ENCODE assay signal across 8 mouse cellular contexts in the genomic region with DNA sequence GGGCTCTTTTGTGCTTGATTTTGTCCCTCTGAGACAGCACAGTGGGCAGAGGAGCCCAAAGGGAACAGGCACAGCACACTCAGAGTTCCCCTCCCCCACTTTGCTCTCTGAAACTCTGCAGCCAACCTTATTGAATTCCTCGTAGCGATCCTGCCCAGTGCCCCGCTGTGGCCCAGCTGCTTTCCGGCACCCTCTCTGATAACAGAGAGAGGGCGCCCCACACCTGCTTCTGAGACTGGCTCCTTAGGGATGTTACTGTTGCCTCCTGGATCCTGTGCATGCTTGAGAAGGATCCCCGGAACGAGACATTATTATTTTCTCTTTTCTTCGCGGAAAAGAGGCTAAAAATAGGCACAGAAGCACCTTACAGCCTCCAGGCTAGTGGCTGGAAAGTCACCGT.
DNase-seq lines count a peak whose midpoint lies in the region; ATAC-seq and TF ChIP-seq lines count a peak whose summit lies in the region.

No protein-coding gene starts in this region.

- ATAC-seq in heart, embryonic 12.5 days (ENCODE audit: insufficient number of reproducible peaks, low FRiP score): no peak
- ATAC-seq in kidney, embryonic 16.5 days (ENCODE audit: low FRiP score, low TSS enrichment): peak; percentile 86
- no peak for ATAC-seq in limb, embryonic 15.5 days (ENCODE audit: insufficient number of reproducible peaks, low FRiP score, low TSS enrichment, low read depth)
- ATAC-seq in midbrain, postnatal 0 days (ENCODE audit: low FRiP score): peak; percentile 77

- TF ChIP-seq CTCF in gastrocnemius, adult 2 months (IDR thresholded peaks at IDR 0.05): peak; percentile 65
- peak; percentile 62 for TF ChIP-seq CTCF in cortical plate, adult 2 months (IDR thresholded peaks at IDR 0.05; ENCODE audit: extremely low read depth, insufficient read depth, low read length)
- TF ChIP-seq CTCF in midbrain, postnatal 0 days (IDR thresholded peaks at IDR 0.05): peak; percentile 87

- peaks cover 3% of the 10 kb centered on the region; the same call in 1 of the 2 replicates for H3K4me1 ChIP-seq in cortical plate, adult 2 months (ENCODE audit: control insufficient read depth, insufficient read depth, low read length)
- H3K4me1 ChIP-seq in heart, embryonic 12.5 days (replicated peaks): peaks cover 8% of the 10 kb centered on the region
- peaks cover 15% of the 10 kb centered on the region for H3K4me1 ChIP-seq in kidney, embryonic 16.5 days (ENCODE audit: insufficient read depth, low read length)
- peaks cover 15% of the 10 kb centered on the region for H3K4me1 ChIP-seq in limb, embryonic 15.5 days
- peaks cover 4% of the 10 kb centered on the region for H3K4me1 ChIP-seq in midbrain, postnatal 0 days (ENCODE audit: insufficient read depth, low read length)

- no peaks in the 10 kb centered on the region for H3K9me3 ChIP-seq in heart, embryonic 12.5 days (replicated peaks)
- no peaks in the 10 kb centered on the region for H3K9me3 ChIP-seq in kidney, embryonic 16.5 days (ENCODE audit: low read length)
- no peaks in the 10 kb centered on the region for H3K9me3 ChIP-seq in limb, embryonic 15.5 days
- no peaks in the 10 kb centered on the region for H3K9me3 ChIP-seq in midbrain, postnatal 0 days (ENCODE audit: low read length)

- no peaks in the 10 kb centered on the region for H3K36me3 ChIP-seq in heart, embryonic 12.5 days
- no peaks in the 10 kb centered on the region for H3K36me3 ChIP-seq in kidney, embryonic 16.5 days (ENCODE audit: insufficient read depth, low read length)
- H3K36me3 ChIP-seq in limb, embryonic 15.5 days: no peaks in the 10 kb centered on the region
- no peaks in the 10 kb centered on the region for H3K36me3 ChIP-seq in midbrain, postnatal 0 days (ENCODE audit: insufficient read depth, low read length)

- 0% methylated on average over 10 of the region's 10 CpGs for WGBS in heart, embryonic 12.5 days
- 1% methylated on average over 10 of the region's 10 CpGs for WGBS in kidney, embryonic 16.5 days
- under 1% methylated on average over 10 of the region's 10 CpGs for WGBS in limb, embryonic 15.5 days
- WGBS in midbrain, postnatal 0 days: 0% methylated on average over 10 of the region's 10 CpGs

- H3K4me3 ChIP-seq in gastrocnemius, adult 2 months: peak overlapping the region; percentile 71
- H3K4me3 ChIP-seq in cortical plate, adult 2 months (ENCODE audit: insufficient read depth, low read length): peak overlapping the region; percentile 32
- H3K4me3 ChIP-seq in heart, embryonic 12.5 days: peak overlapping the region; percentile 52
- H3K4me3 ChIP-seq in kidney, embryonic 16.5 days (ENCODE audit: low read length): peak overlapping the region; percentile 44
- H3K4me3 ChIP-seq in limb, embryonic 15.5 days: peak overlapping the region; percentile 38
- H3K4me3 ChIP-seq in midbrain, postnatal 0 days (ENCODE audit: low read depth, low read length): peak overlapping the region; percentile 44

- peak overlapping the region; percentile 93 for H3K4me2 ChIP-seq in heart, embryonic 12.5 days
- peak overlapping the region; percentile 92 for H3K4me2 ChIP-seq in kidney, embryonic 16.5 days (replicated peaks; ENCODE audit: low read depth, low read length)
- H3K4me2 ChIP-seq in limb, embryonic 15.5 days: peak overlapping the region; percentile 81
- H3K4me2 ChIP-seq in midbrain, postnatal 0 days (ENCODE audit: low read depth, low read length, poor library complexity, severe bottlenecking): peak overlapping the region; percentile 89

- peak overlapping the region; percentile 67 for H3K9ac ChIP-seq in heart, embryonic 12.5 days
- peak overlapping the region; percentile 52; the same call in 1 of the 2 replicates for H3K9ac ChIP-seq in kidney, embryonic 16.5 days (replicated peaks; ENCODE audit: low read length)
- peak overlapping the region; percentile 35; the same call in 1 of the 2 replicates for H3K9ac ChIP-seq in limb, embryonic 15.5 days
- peak overlapping the region; percentile 74 for H3K9ac ChIP-seq in midbrain, postnatal 0 days (replicated peaks; ENCODE audit: low read length, poor library complexity, severe bottlenecking)

- no peak overlapping the region for H3K27ac ChIP-seq in gastrocnemius, adult 2 months
- 0 out of 2 replicates have a peak overlapping the region, but pooled peaks have one; percentile 13 for H3K27ac ChIP-seq in cortical plate, adult 2 months (ENCODE audit: insufficient read depth, low read length)
- no peak overlapping the region for H3K27ac ChIP-seq in heart, embryonic 12.5 days (ENCODE audit: poor library complexity, severe bottlenecking)
- no peak overlapping the region for H3K27ac ChIP-seq in kidney, embryonic 16.5 days (ENCODE audit: low read length)
- no peak overlapping the region for H3K27ac ChIP-seq in limb, embryonic 15.5 days
- peak overlapping the region; percentile 93 for H3K27ac ChIP-seq in midbrain, postnatal 0 days (ENCODE audit: low read depth, low read length)

- intact Hi-C loops in gastrocnemius, adult 2 months (cut with DNase I): loop anchor here (10.0 kb wide), 1 partner anchor 1328 kb away; no protein-coding TSS in a partner anchor
- intact Hi-C loops in gastrocnemius, postnatal 36 days (cut with DNase I): loop anchor here (5.0 to 10.0 kb wide), 3 partner anchors 590 to 1578 kb away; partner anchors contain the start of gene Qk

- peak; percentile 29 for DNase-seq in gastrocnemius, adult 2 months
- DNase-seq in gastrocnemius, postnatal 36 days: no peak
- peak; percentile 87 for DNase-seq in midbrain, postnatal 0 days (ENCODE audit: low spot score)
- no peak for DNase-seq in thymus, adult 18-20 months

- H3K27me3 ChIP-seq in heart, embryonic 12.5 days (replicated peaks): peaks cover 3% of the 10 kb centered on the region; the same call in 1 of the 2 replicates
- no peaks in the 10 kb centered on the region for H3K27me3 ChIP-seq in kidney, embryonic 16.5 days (ENCODE audit: insufficient read depth, low read length)
- peaks cover 6% of the 10 kb centered on the region; the same call in 1 of the 2 replicates for H3K27me3 ChIP-seq in limb, embryonic 15.5 days
- no peaks in the 10 kb centered on the region for H3K27me3 ChIP-seq in midbrain, postnatal 0 days (ENCODE audit: insufficient read depth, low read length)

- TF ChIP-seq POLR2A in cortical plate, adult 2 months (IDR thresholded peaks at IDR 0.05; ENCODE audit: extremely low read depth, insufficient read depth, low read length): no peak

Comparison
In these comparisons a context has a peak if more than half of its experiments do, and no peak if none do; other contexts are left out.
1. DNase-seq: peak in gastrocnemius, adult 2 months (single experiment) and midbrain, postnatal 0 days (single experiment); none in gastrocnemius, postnatal 36 days (0 of 2) and thymus, adult 18-20 months (0 of 2).
2. H3K27ac ChIP-seq: peak in cortical plate, adult 2 months (single experiment) and midbrain, postnatal 0 days (single experiment); none in gastrocnemius, adult 2 months (single experiment), heart, embryonic 12.5 days (single experiment), kidney, embryonic 16.5 days (single experiment) and limb, embryonic 15.5 days (single experiment).
3. ATAC-seq: peak in kidney, embryonic 16.5 days (single experiment) and midbrain, postnatal 0 days (single experiment); none in heart, embryonic 12.5 days (single experiment) and limb, embryonic 15.5 days (single experiment).
4. Peak in every context shown above with its lines, with median percentiles within 50 percentile points of each other: H3K4me3 ChIP-seq, CTCF ChIP-seq, H3K4me2 ChIP-seq and H3K9ac ChIP-seq.